ENCODE assay signal across 25 mouse cellular contexts in genomic region chr2:17978706-17979105, GRCm38 (mm10). TPM values are rescaled to one million over a fixed set of nuclear protein-coding genes. Genes with fewer than 3 reads are reported as not detected.
"Had no signal": no experiment of that assay in that cellular context is flagged by ENCODE, and none has a peak within 500 bp of the region (broad histone marks: within the 10 kb centered on the region; RNA-seq: fewer than 3 reads in every experiment).

No protein-coding gene starts in this region.

- H3K27me3 ChIP-seq: midbrain, embryonic 13.5 days; neural tube, embryonic 13.5 days; neural tube, embryonic 15.5 days; stomach, embryonic 15.5 days had no signal

- H3K27ac ChIP-seq: midbrain, embryonic 10.5 days; midbrain, embryonic 13.5 days; neural tube, embryonic 13.5 days; neural tube, embryonic 15.5 days; stomach, embryonic 15.5 days; stomach, postnatal 0 days had no signal

- ATAC-seq: midbrain, embryonic 13.5 days; midbrain, embryonic 16.5 days had no signal

- H3K4me1 ChIP-seq: midbrain, embryonic 13.5 days; neural tube, embryonic 13.5 days; neural tube, embryonic 15.5 days; stomach, embryonic 15.5 days had no signal

- H3K9ac ChIP-seq: lung, embryonic 14.5 days; midbrain, embryonic 13.5 days; neural tube, embryonic 13.5 days; neural tube, embryonic 15.5 days; stomach, embryonic 15.5 days had no signal

- H3K4me2 ChIP-seq: lung, embryonic 14.5 days; midbrain, embryonic 13.5 days; neural tube, embryonic 13.5 days; neural tube, embryonic 15.5 days; stomach, embryonic 15.5 days had no signal

- H3K9me3 ChIP-seq: midbrain, embryonic 10.5 days; midbrain, embryonic 13.5 days; neural tube, embryonic 13.5 days; neural tube, embryonic 15.5 days; stomach, embryonic 15.5 days had no signal

- H3K36me3 ChIP-seq: midbrain, embryonic 10.5 days; midbrain, embryonic 13.5 days; neural tube, embryonic 13.5 days; neural tube, embryonic 15.5 days; stomach, embryonic 15.5 days had no signal

- H3K4me3 ChIP-seq: midbrain, embryonic 10.5 days; midbrain, embryonic 13.5 days; myocyte; neural tube, embryonic 13.5 days; neural tube, embryonic 15.5 days; stomach, embryonic 15.5 days had no signal

- DNase-seq: lung, adult 18-20 months; lung, embryonic 14.5 days; lung, postnatal 10 days; lung, postnatal 4 days; retina, postnatal 1 day; right cerebral cortex, adult 18-20 months; right cerebral cortex, postnatal 25 days; right cerebral cortex, postnatal 4 days; thymus, adult 18-20 months; thymus, postnatal 14 days; thymus, postnatal 36 days had no signal

RNA-seq across cellular contexts. Expression of gene H2al2a, which starts 18.1 kb away (rescaled TPM):
- polyA plus RNA-seq: liver, embryonic 16.5 days; lung, embryonic 14.5 days; lung, embryonic 16.5 days; midbrain, embryonic 10.5 days; midbrain, embryonic 13.5 days; midbrain, embryonic 16.5 days; myocyte; neural tube, embryonic 11.5 days; neural tube, embryonic 13.5 days; neural tube, embryonic 15.5 days; small intestine, adult 2 months; spleen, adult 2 months; stomach, embryonic 15.5 days; stomach, postnatal 0 days; thymus, postnatal 0 days had no signal
